Mouse (Mus musculus): ENCODE data around the gene Luc7l2. TPM values are rescaled to one million over a fixed set of nuclear protein-coding genes. Genes with fewer than 3 reads are reported as not detected.

The Luc7l2 gene
- total RNA-seq, 1 experiment from 2014 or later: 418 TPM

DNA sequence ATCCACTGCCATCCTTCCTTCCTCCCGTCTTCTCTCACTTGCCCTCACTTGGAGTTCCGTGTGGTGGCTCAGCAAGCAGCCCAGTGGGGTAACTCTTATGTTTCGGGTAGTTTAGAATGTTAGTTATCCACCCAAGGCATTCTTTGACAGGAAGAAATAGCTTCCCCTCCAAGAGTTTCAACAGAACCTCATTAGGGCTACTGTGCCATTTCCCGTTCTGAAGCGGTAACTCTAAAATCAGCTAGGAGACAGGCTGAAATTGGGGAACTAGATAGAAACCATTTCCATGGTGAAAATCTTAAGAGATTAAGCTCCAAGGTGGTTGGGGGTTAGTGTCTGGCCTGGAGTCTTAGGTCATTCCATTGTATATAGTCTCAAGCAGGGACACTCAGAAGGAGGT lies 90.1 kb downstream of the Luc7l2 start:
- no peak for ATAC-seq (ENCODE audit: extremely low read depth, insufficient number of reproducible peaks, low FRiP score, poor library complexity, severe bottlenecking)

DNA sequence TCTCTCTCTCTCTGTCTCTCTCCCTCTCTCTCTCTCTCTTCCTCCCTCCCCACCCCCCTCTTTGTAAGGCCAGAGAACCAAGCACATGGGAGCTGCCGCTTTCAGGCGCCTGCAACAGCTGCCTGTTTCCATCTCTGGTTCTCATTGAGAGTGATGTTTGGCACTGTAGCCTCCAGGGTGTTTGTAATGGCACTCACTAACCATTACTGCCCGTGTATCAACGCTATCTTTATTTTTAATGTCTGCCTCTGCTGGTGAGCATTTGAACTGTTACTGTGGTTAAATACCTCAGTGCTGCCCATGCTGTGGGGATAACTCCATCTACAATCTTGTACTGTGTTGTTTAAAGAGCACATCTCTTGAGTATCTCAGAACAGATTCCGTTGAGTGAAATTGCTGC lies 90.5 kb downstream of the Luc7l2 start:
- ATAC-seq (ENCODE audit: extremely low read depth, insufficient number of reproducible peaks, low FRiP score, poor library complexity, severe bottlenecking): no peak

DNA sequence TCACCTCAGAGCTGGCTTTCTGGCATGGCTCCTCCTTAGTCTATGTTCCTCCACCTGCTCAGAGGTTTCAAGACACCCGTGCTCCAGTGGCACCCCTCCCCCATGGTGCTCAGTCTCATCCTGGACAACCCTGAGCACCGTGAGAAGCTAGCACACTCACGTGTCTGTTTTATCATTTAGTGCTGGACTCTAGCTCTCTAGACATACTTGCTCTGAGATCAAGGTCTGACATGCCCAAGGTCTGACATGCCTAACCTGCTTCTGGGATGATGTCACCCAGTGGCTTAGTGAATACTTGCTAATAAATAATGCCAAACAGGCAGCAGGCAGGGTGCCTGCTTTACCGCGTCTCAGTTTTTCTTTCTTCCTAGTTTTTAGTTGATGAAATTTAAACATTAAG lies 91.5 kb downstream of the Luc7l2 start:
- ATAC-seq (ENCODE audit: extremely low read depth, insufficient number of reproducible peaks, low FRiP score, poor library complexity, severe bottlenecking): no peak

DNA sequence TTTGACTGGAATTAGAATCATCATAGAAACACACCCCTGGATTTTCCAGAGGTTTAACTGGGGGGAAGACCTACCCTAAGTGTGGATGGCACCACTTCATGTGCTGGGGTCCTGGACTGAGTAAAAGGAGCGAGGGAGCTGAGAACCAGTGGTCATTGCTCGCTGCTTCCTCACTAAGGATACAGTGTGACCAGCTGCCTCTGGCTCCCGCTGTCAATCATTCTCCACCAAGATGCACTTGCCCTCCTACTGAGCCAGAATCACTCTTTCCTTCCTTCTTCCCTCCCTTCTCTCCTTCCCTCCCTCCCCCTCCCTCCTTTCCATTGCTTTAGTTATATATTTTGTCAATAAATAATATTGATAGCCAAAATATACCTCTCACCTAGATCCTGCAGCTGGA lies 91.9 kb downstream of the Luc7l2 start:
- ATAC-seq (ENCODE audit: extremely low read depth, insufficient number of reproducible peaks, low FRiP score, poor library complexity, severe bottlenecking): no peak

DNA sequence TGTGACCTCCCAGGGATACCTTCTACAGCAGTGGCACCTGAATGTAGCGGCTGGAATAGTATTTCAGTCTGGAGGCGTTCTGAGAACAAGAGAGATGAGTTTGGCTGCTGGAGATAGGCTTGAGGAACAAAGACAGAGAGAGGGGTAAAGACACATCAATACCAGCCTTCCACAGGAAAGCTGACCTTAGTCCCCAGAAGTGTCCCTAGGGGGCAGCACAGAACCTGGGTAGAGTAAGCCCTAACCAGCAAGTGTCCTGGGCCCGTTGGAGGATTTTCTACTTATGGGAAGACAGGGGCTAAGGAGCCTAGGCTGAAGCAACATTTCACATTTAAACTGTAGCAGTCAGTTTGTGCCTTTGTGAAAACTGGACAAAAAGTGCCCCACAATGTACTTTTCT lies 98.4 kb downstream of the Luc7l2 start:
- no peak for ATAC-seq (ENCODE audit: extremely low read depth, insufficient number of reproducible peaks, low FRiP score, poor library complexity, severe bottlenecking)

DNA sequence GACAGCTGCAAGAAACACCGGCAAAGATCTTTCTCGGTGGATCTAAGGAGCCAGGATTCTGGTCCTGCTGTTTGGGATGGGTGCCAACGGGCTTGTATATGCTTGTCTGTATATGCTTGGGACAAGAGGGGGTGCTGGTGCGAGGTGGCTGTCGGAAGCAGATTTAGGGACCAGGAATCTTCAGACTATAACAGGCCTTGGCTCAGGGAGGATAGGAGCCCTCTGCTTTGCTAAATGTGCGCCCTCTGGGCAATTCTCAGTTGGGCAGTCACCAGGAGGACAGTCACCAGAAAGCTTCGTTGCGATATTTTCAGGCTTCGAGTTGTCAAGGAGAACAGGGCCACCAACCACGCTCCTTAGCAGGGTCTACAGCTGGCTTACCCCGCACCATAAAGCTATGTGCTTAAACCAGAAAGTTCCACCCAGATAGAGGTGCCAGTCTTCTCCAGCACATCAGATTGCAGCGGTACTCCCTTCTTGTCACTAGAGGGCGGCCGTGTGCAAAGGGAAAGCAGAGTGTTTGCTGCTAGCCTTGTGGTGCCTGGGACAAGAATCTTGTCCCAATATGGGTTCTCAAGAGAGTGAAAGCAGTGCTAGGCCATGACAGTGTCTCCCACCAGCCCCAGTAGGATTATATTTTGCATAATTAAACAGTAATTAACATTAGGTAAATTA lies 99.3 kb downstream of the Luc7l2 start:
- ATAC-seq (ENCODE audit: extremely low read depth, insufficient number of reproducible peaks, low FRiP score, poor library complexity, severe bottlenecking): peak; percentile 80

Other genes with a start within 250 kb of the Luc7l2 start
- 141 and 159 TPM in 2 replicates for gene Zc3hav1, start 196.7 kb upstream of the Luc7l2 start, total RNA-seq (2017)
- gene Ttc26, start 169.9 kb upstream of the Luc7l2 start, total RNA-seq (2017): not detected in 2 replicates
- 41.0 and 51.3 TPM in 2 replicates for gene Ubn2, start 117.4 kb upstream of the Luc7l2 start, total RNA-seq (2017)
- 7.9 and 8.5 TPM in 2 replicates for gene Fmc1, start 17.8 kb upstream of the Luc7l2 start, total RNA-seq (2017)
- gene Klrg2, start 85.9 kb downstream of the Luc7l2 start, total RNA-seq (2017): 0.23 TPM in 1 of 2 replicates, not detected in the other
- gene Clec2l, start 111.7 kb downstream of the Luc7l2 start, total RNA-seq (2017): not detected in 2 replicates

Measured in neutrophil, adult 5-6 weeks (primary cell).